Mouse (Mus musculus) spleen, adult 10 weeks (tissue): ENCODE results near the gene Kcnmb1. TPM values are rescaled to one million over a fixed set of nuclear protein-coding genes. Genes with fewer than 3 reads are reported as not detected.

Source experiments
- polyA plus RNA-seq: library from polyadenylated mRNA; stranded (reverse); fragments of 350-450 nt; fragmentation: Illumina TruSeq; extraction: RNeasy Lipid Tissue Mini Kit (QIAGEN cat#74804); gene quantifications from one replicate; pipeline ENCODE4 v1.2.3, GENCODE M21; 2015; ENCODE audit warnings: low replicate concordance; ENCODE audit not compliant: insufficient read depth

The Kcnmb1 gene
- 0.87 TPM for polyA plus RNA-seq

GRCm38 (mm10) chr11:33962688-33963407 lies at the start of gene Kcnmb1:
Kcnmb1 (plus strand) TSS chr11:33963013.

GRCm38 (mm10) chr11:33992938-33993337 lies 30.1 kb downstream of the Kcnmb1 start, which contains the start of gene Kcnip1:
Kcnip1 (minus strand) TSS chr11:33993152.

Other genes starting within 250 kb of the Kcnmb1 start
- gene Kcnip1, start 30.1 kb downstream of the Kcnmb1 start, polyA plus RNA-seq, result not detected
- gene Lcp2, start 83.9 kb downstream of the Kcnmb1 start, polyA plus RNA-seq, result 120 TPM
- not detected for gene 4930469K13Rik, start 135.5 kb downstream of the Kcnmb1 start, polyA plus RNA-seq
- gene Foxi1, start 245.1 kb downstream of the Kcnmb1 start, polyA plus RNA-seq, result not detected